Mouse (Mus musculus): ENCODE results near the gene St3gal3. TPM values are rescaled to one million over a fixed set of nuclear protein-coding genes. Genes with fewer than 3 reads are reported as not detected.
A peak's percentile ranks its signal among the peaks of the same experiment; 100 is the strongest.

Gene St3gal3
- total and polyA plus RNA-seq, 3 experiments = 16.4 to 23.3 TPM; not detected in 1

GRCm38 (mm10) chr4:117890750-117891149 lies 244.0 kb downstream of the St3gal3 start:
- H3K9me3 ChIP-seq (replicated peaks; ENCODE audit: insufficient read depth, low read length) = no peaks in the 10 kb centered on the region
- no peak overlapping the region for H3K27ac ChIP-seq (ENCODE audit: control insufficient read depth, low read depth, low read length)
- peaks cover 0 to 11% of the 10 kb centered on the region in 2 experiments; a peak in 3 of 4 replicates for H3K4me1 ChIP-seq (ENCODE audit: control insufficient read depth in 1 of 2, insufficient read depth in 2 of 2, low read length in 2 of 2)
- no peaks in the 10 kb centered on the region; a peak in 1 of 4 replicates for H3K36me3 ChIP-seq (ENCODE audit: control insufficient read depth in 1 of 2, insufficient read depth in 2 of 2, low read length in 2 of 2)
- peaks cover 23% of the 10 kb centered on the region for H3K79me2 ChIP-seq (ENCODE audit: control insufficient read depth, insufficient read depth, low read length, poor library complexity)
- DNase-seq (ENCODE audit: low read depth, low spot score) = no peak
- no peaks in the 10 kb centered on the region for H3K27me3 ChIP-seq (ENCODE audit: control insufficient read depth in 1 of 2, insufficient read depth in 2 of 2, low read length in 2 of 2)
- peak overlapping the region; percentile 79 for H3K9ac ChIP-seq (ENCODE audit: control insufficient read depth, low read depth, low read length, poor library complexity, severe bottlenecking)
- TF ChIP-seq ELF1 (IDR thresholded peaks at IDR 0.05; ENCODE audit: low read depth, low read length) (no peak), NELFE (IDR thresholded peaks at IDR 0.05; ENCODE audit: low read depth, low read length) (no peak), ZC3H11A (IDR thresholded peaks at IDR 0.05; ENCODE audit: low read depth, low read length) (no peak), CTCF (IDR thresholded peaks at IDR 0.05 in 2 of 3, conservative IDR thresholded peaks at IDR 0.05 in 1 of 3; ENCODE audit: control insufficient read depth in 1 of 3, insufficient read depth in 1 of 3, low read depth in 2 of 3, low read length in 3 of 3, poor library complexity in 1 of 3, severe bottlenecking in 1 of 3) (no peak), BHLHE40 (IDR thresholded peaks at IDR 0.05; ENCODE audit: borderline replicate concordance, low read depth, low read length) (no peak)
- H3K4me3 ChIP-seq (ENCODE audit: control insufficient read depth in 1 of 2, insufficient read depth in 1 of 2, low read depth in 2 of 2, low read length in 2 of 2) = peak overlapping the region; percentile 88 to 91; a peak in 3 of 4 replicates

GRCm38 (mm10) chr4:117890031-117890430 lies 244.7 kb downstream of the St3gal3 start:
- Histone ChIP-seq H3K4me3 (ENCODE audit: control insufficient read depth in 1 of 2, insufficient read depth in 1 of 2, low read depth in 2 of 2, low read length in 2 of 2) (no peak overlapping the region), H3K27ac (ENCODE audit: control insufficient read depth, low read depth, low read length) (no peak overlapping the region), H3K36me3 (ENCODE audit: control insufficient read depth in 1 of 2, insufficient read depth in 2 of 2, low read length in 2 of 2) (peaks cover 0 to 3% of the 10 kb centered on the region in 2 experiments; a peak in 3 of 4 replicates), H3K27me3 (ENCODE audit: control insufficient read depth in 1 of 2, insufficient read depth in 2 of 2, low read length in 2 of 2) (no peaks in the 10 kb centered on the region), H3K4me1 (ENCODE audit: control insufficient read depth in 1 of 2, insufficient read depth in 2 of 2, low read length in 2 of 2) (peaks cover 0 to 15% of the 10 kb centered on the region in 2 experiments; a peak in 3 of 4 replicates), H3K9me3 (replicated peaks; ENCODE audit: insufficient read depth, low read length) (no peaks in the 10 kb centered on the region), H3K79me2 (ENCODE audit: control insufficient read depth, insufficient read depth, low read length, poor library complexity) (peaks cover 25% of the 10 kb centered on the region), H3K9ac (ENCODE audit: control insufficient read depth, low read depth, low read length, poor library complexity, severe bottlenecking) (no peak overlapping the region)
- TF ChIP-seq RAD21 (IDR thresholded peaks at IDR 0.05; ENCODE audit: low read depth, low read length) = no peak
- TF ChIP-seq POLR2A (IDR thresholded peaks at IDR 0.05; ENCODE audit: control insufficient read depth in 1 of 2, insufficient read depth in 1 of 2, low read depth in 1 of 2, low read length in 2 of 2, poor library complexity in 1 of 2) = no peak
- TF ChIP-seq POLR2AphosphoS2 (IDR thresholded peaks at IDR 0.05; ENCODE audit: low read length) = no peak
- TF ChIP-seq MAZ (IDR thresholded peaks at IDR 0.05; ENCODE audit: low read depth, low read length) = no peak
- no peak for TF ChIP-seq MXI1 (IDR thresholded peaks at IDR 0.05; ENCODE audit: low read depth, low read length)
- TF ChIP-seq E2F4 (IDR thresholded peaks at IDR 0.05; ENCODE audit: borderline replicate concordance, low read depth, low read length) = no peak
- no peak for TF ChIP-seq BHLHE40 (IDR thresholded peaks at IDR 0.05; ENCODE audit: borderline replicate concordance, low read depth, low read length)
- TF ChIP-seq SMC3 (IDR thresholded peaks at IDR 0.05; ENCODE audit: low read depth, low read length) = no peak
- no peak for TF ChIP-seq ZMIZ1 (IDR thresholded peaks at IDR 0.05; ENCODE audit: low read depth, low read length)
- TF ChIP-seq ZNF384 (IDR thresholded peaks at IDR 0.05; ENCODE audit: low read depth, low read length) = no peak
- TF ChIP-seq ETS1 (IDR thresholded peaks at IDR 0.05; ENCODE audit: low read depth, low read length) = no peak
- no peak for TF ChIP-seq KAT2A (conservative IDR thresholded peaks at IDR 0.05; ENCODE audit: low read depth, low read length)
- no peak for DNase-seq (ENCODE audit: low read depth, low spot score)
